Mouse (Mus musculus): ENCODE results near the gene Ap1ar. TPM values are rescaled to one million over a fixed set of nuclear protein-coding genes. Genes with fewer than 3 reads are reported as not detected.

The Ap1ar gene
- polyA plus RNA-seq (2012; rRNA removed): 10.5 and 11.4 TPM in 2 replicates

GRCm38 (mm10) chr3:127837154-127837865, at the start of gene Ap1ar:
TSS of gene Ap1ar (minus strand) at chr3:127837523.

GRCm38 (mm10) chr3:127789500-127790191, 47.7 kb downstream of the Ap1ar start, which contains the start of gene Tifa:
TSS of gene Tifa (plus strand) at chr3:127789805.

GRCm38 (mm10) chr3:127780021-127780644, 57.2 kb downstream of the Ap1ar start, which contains the start of gene Alpk1:
TSS of gene Alpk1 (minus strand) at chr3:127780527.

Other genes starting within 250 kb of the Ap1ar start
- gene Neurog2, start 204.4 kb downstream of the Ap1ar start, polyA plus RNA-seq (2012; rRNA removed): not detected in 2 replicates
- gene Alpk1, start 57.0 kb downstream of the Ap1ar start, polyA plus RNA-seq (2012; rRNA removed): 1.0 and 1.1 TPM in 2 replicates
- 8.6 and 10.2 TPM in 2 replicates for gene Tifa, start 47.7 kb downstream of the Ap1ar start, polyA plus RNA-seq (2012; rRNA removed)
- gene Fam241a, start 58.8 kb upstream of the Ap1ar start, polyA plus RNA-seq (2012; rRNA removed): 15.9 and 16.1 TPM in 2 replicates